Mouse (Mus musculus): ENCODE results near the gene Rsph1. TPM values are rescaled to one million over a fixed set of nuclear protein-coding genes. Genes with fewer than 3 reads are reported as not detected.

The Rsph1 gene
- polyA plus RNA-seq, 1 experiment from 2014 or later = 4.3 TPM

DNA sequence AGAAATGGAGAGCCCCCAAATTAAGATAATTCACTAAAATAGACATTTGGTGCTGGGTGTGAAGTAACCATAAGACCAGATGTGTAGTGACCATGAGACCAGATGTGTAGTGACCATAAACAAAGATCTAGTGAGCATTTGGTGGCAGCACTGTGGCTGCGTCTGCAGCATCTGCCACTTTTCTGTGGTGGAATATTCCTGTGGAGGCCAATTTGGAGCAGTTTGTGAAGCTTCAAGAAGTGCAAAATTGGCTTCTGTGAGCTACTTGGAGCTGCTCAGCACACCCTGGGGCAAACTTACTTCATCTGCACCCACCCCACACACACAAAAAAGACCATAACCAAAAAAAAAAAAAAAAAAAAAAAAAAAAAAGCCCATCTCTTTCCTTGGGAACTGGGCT, 9.2 kb downstream of the Rsph1 start:
- no peaks in the 10 kb centered on the region for H3K9me3 ChIP-seq
- DNase-seq (ENCODE audit: extremely low spot score, low spot score) = no peak
- WGBS = 86% methylated on average over 1 of the region's 1 CpGs
- peaks cover 23% of the 10 kb centered on the region for H3K4me1 ChIP-seq
- no peaks in the 10 kb centered on the region for H3K36me3 ChIP-seq (replicated peaks)
- H3K27me3 ChIP-seq (ENCODE audit: poor library complexity, severe bottlenecking) = no peaks in the 10 kb centered on the region; the same call in 1 of the 2 replicates
- H3K4me3 ChIP-seq = no peak overlapping the region
- no peak overlapping the region for H3K27ac ChIP-seq

DNA sequence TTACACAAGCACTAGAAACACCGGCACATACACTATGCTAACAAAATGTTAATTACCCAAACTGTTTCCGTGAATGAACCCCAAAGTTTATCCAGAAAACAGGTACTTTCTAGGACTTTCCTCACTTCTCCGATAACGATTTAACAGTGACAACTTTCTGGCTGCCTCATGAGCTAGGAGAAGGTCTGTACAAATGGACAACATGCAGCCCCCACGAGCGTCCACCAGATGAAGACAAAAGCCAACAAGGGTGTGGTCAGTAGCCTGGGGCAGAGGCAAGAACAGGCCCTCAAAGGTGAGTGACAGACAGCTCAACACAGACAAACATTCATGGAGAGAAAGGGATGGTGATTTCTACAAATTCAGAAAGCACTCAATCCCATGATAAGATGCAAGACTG, 9.6 kb downstream of the Rsph1 start:
- Histone ChIP-seq H3K36me3 (replicated peaks) (no peaks in the 10 kb centered on the region), H3K27me3 (ENCODE audit: poor library complexity, severe bottlenecking) (no peaks in the 10 kb centered on the region; the same call in 1 of the 2 replicates), H3K4me1 (peaks cover 23% of the 10 kb centered on the region), H3K27ac (no peak overlapping the region), H3K9me3 (no peaks in the 10 kb centered on the region), H3K4me3 (no peak overlapping the region)
- WGBS = 85% methylated on average over 6 of the region's 6 CpGs
- no peak for DNase-seq (ENCODE audit: extremely low spot score, low spot score)

DNA sequence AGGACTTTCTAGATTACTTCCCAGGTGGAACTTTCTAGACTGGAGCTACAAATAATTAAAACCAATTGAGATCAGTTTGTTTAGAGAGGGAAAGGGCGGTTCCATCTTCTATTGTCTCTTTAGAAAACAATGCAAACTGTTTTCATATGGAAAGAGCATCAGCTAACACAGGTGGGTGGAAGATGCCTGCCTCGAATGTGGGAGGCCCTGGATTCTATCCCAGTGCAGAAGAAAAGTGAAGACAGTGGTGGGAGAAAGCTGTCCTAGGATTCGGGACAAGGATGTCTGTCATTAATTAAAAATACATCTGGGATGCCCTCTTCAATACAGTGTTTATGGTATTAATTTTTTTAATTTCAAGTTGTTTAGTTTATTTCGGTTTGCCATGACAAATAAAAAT, 10.0 kb downstream of the Rsph1 start:
- Histone ChIP-seq H3K9me3 (no peaks in the 10 kb centered on the region), H3K27me3 (ENCODE audit: poor library complexity, severe bottlenecking) (no peaks in the 10 kb centered on the region; the same call in 1 of the 2 replicates), H3K27ac (no peak overlapping the region), H3K4me3 (no peak overlapping the region), H3K36me3 (replicated peaks) (no peaks in the 10 kb centered on the region), H3K4me1 (peaks cover 23% of the 10 kb centered on the region)
- WGBS = 82% methylated on average over 4 of the region's 4 CpGs
- no peak for DNase-seq (ENCODE audit: extremely low spot score, low spot score)

DNA sequence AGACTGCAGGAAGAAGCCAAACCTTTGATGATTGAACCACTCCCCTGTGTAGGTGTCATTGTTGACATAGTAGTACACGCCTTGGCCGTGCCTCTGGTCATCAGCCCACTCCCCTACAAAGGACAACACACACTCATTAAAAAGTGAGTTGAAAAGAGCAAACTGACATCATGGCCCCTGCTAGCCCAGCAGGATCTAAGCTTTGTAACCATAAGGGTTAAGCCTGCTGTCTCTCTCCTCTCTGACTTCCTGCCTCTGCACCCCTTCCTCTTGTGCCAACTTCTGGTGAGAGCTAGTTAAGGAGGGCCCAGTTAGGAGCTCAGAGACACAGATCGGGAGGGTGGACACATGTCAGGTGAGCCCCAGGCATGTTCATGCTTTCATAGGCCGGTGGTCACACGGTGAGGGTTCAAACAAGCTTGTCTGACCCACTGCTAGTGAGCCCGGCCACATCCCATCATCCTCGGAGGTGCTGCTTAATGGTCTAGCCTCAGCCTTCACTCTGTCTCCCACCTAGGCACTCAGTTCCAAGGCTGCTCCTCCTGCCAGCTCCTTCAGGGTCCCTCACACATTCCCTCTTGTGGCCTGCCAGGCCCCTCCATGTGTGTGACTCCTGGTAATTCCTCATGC, 10.7 kb downstream of the Rsph1 start:
- no peak overlapping the region for H3K4me3 ChIP-seq
- no peaks in the 10 kb centered on the region for H3K36me3 ChIP-seq (replicated peaks)
- H3K9me3 ChIP-seq = no peaks in the 10 kb centered on the region
- WGBS = 91% methylated on average over 7 of the region's 7 CpGs
- H3K27me3 ChIP-seq (ENCODE audit: poor library complexity, severe bottlenecking) = no peaks in the 10 kb centered on the region; the same call in 1 of the 2 replicates
- DNase-seq (ENCODE audit: extremely low spot score, low spot score) = no peak
- H3K4me1 ChIP-seq = peaks cover 23% of the 10 kb centered on the region
- H3K27ac ChIP-seq = no peak overlapping the region

DNA sequence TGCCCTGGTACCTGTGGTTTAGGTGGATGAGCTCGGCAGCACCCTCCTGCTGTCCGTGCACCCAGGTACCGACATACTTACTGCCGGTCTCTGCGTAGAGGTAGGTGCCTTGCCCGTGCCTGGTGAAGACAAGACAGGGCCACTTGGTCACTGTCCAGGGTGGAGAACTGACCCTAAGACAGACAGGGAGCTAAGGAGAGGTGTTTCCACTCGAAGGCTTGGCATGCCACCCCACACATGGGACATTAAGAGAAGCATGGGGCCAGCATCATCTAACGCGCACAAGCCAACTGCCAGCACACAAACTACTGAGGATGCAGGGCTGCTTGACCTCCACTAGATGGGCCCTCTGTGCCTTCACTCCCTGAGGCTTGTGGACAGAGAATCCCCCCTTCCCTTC, 11.4 kb downstream of the Rsph1 start:
- no peak overlapping the region for H3K27ac ChIP-seq
- no peaks in the 10 kb centered on the region for H3K9me3 ChIP-seq
- no peak overlapping the region for H3K4me3 ChIP-seq
- H3K4me1 ChIP-seq = peaks cover 18% of the 10 kb centered on the region
- no peaks in the 10 kb centered on the region; the same call in 1 of the 2 replicates for H3K27me3 ChIP-seq (ENCODE audit: poor library complexity, severe bottlenecking)
- DNase-seq (ENCODE audit: extremely low spot score, low spot score) = no peak
- WGBS = 89% methylated on average over 9 of the region's 9 CpGs
- H3K36me3 ChIP-seq (replicated peaks) = no peaks in the 10 kb centered on the region

DNA sequence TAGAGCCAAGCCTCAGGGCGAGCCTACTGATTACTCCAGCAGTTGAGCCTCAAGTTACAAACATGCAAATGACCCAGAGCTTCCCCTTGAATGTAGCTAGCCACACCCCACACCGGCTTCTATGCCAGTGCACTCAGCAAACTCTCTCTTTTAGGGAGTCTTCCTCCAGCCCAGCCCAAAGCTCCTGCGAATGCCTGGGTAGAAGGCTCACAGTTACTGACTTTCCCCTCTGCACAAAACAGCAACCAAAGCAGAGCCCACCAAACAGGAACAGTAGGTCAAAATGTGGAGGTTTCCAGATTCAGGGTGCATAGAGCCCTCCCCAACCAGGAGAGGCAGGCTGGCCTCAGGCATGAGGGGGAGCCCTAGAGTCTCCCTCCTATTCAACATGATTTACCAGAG, 12.0 kb downstream of the Rsph1 start:
- no peaks in the 10 kb centered on the region for H3K36me3 ChIP-seq (replicated peaks)
- H3K9me3 ChIP-seq = no peaks in the 10 kb centered on the region
- 22% methylated on average over 3 of the region's 3 CpGs for WGBS
- H3K27me3 ChIP-seq (ENCODE audit: poor library complexity, severe bottlenecking) = no peaks in the 10 kb centered on the region; the same call in 1 of the 2 replicates
- no peak overlapping the region for H3K27ac ChIP-seq
- no peak overlapping the region for H3K4me3 ChIP-seq
- peaks cover 15% of the 10 kb centered on the region for H3K4me1 ChIP-seq
- no peak for DNase-seq (ENCODE audit: extremely low spot score, low spot score)

DNA sequence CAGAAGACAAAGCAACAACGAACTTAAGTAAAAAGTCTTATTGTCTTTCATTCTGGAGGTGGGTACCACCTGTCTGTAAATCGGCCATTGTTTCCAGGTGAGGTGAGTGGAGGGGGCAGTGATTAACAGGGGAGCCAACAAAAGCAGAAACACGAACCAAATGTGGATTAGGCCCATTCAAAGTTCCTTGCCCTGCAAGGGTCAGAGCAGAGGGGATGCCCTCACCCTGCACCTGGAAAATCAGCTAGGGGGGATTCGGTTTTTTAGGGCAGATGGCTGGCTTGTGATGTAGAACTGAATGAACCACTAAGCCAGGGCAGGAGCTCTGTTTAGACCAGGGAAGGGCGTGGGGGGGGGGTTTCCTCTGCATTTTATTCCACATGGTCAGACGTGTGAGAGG, 12.8 kb downstream of the Rsph1 start:
- no peaks in the 10 kb centered on the region; the same call in 1 of the 2 replicates for H3K27me3 ChIP-seq (ENCODE audit: poor library complexity, severe bottlenecking)
- 39% methylated on average over 6 of the region's 6 CpGs for WGBS
- H3K4me3 ChIP-seq = no peak overlapping the region
- peaks cover 15% of the 10 kb centered on the region for H3K4me1 ChIP-seq
- no peaks in the 10 kb centered on the region for H3K9me3 ChIP-seq
- H3K36me3 ChIP-seq (replicated peaks) = no peaks in the 10 kb centered on the region
- no peak overlapping the region for H3K27ac ChIP-seq
- DNase-seq (ENCODE audit: extremely low spot score, low spot score) = no peak

DNA sequence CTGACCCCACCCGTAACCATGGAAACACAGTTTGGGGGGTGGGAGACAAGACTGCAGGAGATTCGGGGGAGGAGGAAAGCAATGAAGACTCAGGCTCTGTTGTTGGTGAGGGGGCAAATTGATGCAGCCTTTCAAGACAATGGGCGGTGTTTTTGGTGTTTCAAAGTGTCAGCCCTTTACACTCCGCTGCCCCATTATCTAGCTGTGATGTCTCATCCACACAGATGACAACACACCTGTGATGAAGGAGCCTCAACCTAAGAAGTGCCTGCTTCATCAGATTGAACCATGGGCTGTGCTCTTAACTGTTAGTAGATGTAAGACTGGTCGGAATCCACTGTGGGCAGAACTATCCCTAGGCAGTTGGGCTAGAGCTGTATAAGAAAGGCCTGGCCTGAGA, 13.4 kb downstream of the Rsph1 start:
- peaks cover 15% of the 10 kb centered on the region for H3K4me1 ChIP-seq
- H3K27me3 ChIP-seq (ENCODE audit: poor library complexity, severe bottlenecking) = no peaks in the 10 kb centered on the region; the same call in 1 of the 2 replicates
- H3K4me3 ChIP-seq = no peak overlapping the region
- no peaks in the 10 kb centered on the region for H3K9me3 ChIP-seq
- no peaks in the 10 kb centered on the region for H3K36me3 ChIP-seq (replicated peaks)
- WGBS = 94% methylated on average over 5 of the region's 5 CpGs
- H3K27ac ChIP-seq = no peak overlapping the region
- DNase-seq (ENCODE audit: extremely low spot score, low spot score) = no peak

DNA sequence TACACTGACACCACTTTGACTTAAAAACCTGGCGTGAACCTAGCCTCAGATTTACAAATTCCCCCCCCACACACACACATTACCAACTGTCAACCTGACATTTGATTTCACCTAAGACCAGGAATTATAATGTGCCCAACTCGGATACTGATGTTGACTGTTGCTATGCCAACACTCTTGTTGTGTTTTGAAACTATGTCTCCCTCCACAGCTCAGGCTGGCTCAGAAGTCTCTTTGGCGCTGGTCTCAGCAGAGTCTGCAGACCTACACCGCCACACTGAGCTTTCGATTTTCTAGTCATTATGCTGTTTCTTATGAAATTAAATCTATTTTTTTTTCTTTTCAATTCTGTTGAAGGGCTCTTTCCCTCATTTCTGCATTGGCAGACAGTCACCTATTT, 14.5 kb downstream of the Rsph1 start:
- H3K4me3 ChIP-seq = no peak overlapping the region

DNA sequence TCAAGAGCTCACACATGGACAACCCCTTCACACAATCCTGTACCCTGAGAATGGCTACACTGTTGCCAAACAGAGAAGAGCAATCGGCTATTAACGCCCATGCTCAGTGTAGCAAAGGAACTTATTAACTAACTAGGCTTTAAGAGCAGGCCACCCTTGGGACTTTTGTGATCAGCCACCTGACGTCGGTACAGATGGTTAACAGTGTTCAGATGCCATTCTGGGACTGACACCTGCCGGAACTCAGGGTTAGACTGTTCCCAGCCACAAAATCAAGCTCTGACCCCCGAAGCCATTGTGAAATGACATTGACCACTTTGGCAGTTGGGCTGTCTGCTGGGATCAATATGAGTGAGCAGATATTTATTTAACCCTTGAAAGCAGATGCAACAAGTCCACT, 15.8 kb downstream of the Rsph1 start:
- H3K9me3 ChIP-seq = no peaks in the 10 kb centered on the region
- no peak for DNase-seq (ENCODE audit: extremely low spot score, low spot score)
- no peak overlapping the region for H3K27ac ChIP-seq
- WGBS = 94% methylated on average over 6 of the region's 6 CpGs
- no peak overlapping the region for H3K4me3 ChIP-seq
- H3K4me1 ChIP-seq = peaks cover 15% of the 10 kb centered on the region
- H3K36me3 ChIP-seq (replicated peaks) = no peaks in the 10 kb centered on the region
- H3K27me3 ChIP-seq (ENCODE audit: poor library complexity, severe bottlenecking) = no peaks in the 10 kb centered on the region; the same call in 1 of the 2 replicates

More for the DNA sequence above, 14.5 kb downstream of the Rsph1 start:
- no peaks in the 10 kb centered on the region for H3K36me3 ChIP-seq (replicated peaks)
- DNase-seq (ENCODE audit: extremely low spot score, low spot score) = no peak
- H3K27ac ChIP-seq = no peak overlapping the region
- H3K4me1 ChIP-seq = peaks cover 15% of the 10 kb centered on the region
- no peaks in the 10 kb centered on the region for H3K9me3 ChIP-seq
- WGBS = 85% methylated on average over 5 of the region's 5 CpGs
- no peaks in the 10 kb centered on the region; the same call in 1 of the 2 replicates for H3K27me3 ChIP-seq (ENCODE audit: poor library complexity, severe bottlenecking)

DNA sequence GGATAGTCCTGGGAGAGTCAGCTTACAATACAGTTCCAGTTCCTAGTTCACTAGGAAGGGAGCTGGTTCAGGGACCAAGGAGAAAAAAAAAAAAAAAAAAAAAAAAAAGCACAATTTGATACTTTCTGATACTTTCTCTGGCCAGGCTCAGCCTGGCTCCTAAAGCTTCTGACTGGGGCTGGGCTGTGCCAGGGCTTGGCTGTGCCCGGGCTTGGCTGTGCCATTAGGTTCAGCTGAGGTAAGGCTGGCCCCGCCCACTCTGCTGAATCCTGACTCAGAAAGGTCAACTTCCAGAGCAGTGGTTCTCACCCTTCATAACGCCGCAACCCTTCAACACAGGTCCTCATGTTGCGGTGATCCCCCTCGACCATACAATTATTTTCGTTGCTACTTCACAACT, 16.8 kb downstream of the Rsph1 start:
- DNase-seq (ENCODE audit: extremely low spot score, low spot score) = no peak
- Histone ChIP-seq H3K27ac (no peak overlapping the region), H3K36me3 (replicated peaks) (no peaks in the 10 kb centered on the region), H3K4me3 (no peak overlapping the region), H3K9me3 (no peaks in the 10 kb centered on the region), H3K4me1 (peaks cover 12% of the 10 kb centered on the region), H3K27me3 (ENCODE audit: poor library complexity, severe bottlenecking) (no peaks in the 10 kb centered on the region)
- 87% methylated on average over 7 of the region's 7 CpGs for WGBS

DNA sequence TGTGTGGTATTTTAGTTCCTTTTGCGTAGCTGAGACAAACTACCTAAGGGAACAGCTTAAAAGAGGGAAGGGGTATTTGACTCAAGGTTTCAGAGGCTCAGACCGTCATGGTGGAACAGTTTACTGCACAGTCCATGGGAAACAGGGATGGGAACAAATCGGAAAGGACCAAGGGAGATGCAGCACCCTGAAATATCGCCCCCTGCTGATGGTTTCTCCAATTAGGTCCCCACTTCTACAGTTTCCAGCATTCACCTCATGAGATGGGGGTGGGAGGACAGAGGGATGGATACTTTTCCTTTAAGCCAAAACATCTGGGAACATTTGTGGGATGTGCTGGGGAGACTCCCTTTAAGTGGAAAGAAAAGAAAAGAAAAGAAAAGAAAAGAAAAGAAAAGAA, 17.4 kb downstream of the Rsph1 start:
- 71% methylated on average over 4 of the region's 4 CpGs for WGBS
- no peaks in the 10 kb centered on the region for H3K27me3 ChIP-seq (ENCODE audit: poor library complexity, severe bottlenecking)
- H3K36me3 ChIP-seq (replicated peaks) = no peaks in the 10 kb centered on the region
- H3K9me3 ChIP-seq = no peaks in the 10 kb centered on the region
- no peak for DNase-seq (ENCODE audit: extremely low spot score, low spot score)
- no peak overlapping the region for H3K27ac ChIP-seq
- no peak overlapping the region for H3K4me3 ChIP-seq
- H3K4me1 ChIP-seq = peaks cover 6% of the 10 kb centered on the region

DNA sequence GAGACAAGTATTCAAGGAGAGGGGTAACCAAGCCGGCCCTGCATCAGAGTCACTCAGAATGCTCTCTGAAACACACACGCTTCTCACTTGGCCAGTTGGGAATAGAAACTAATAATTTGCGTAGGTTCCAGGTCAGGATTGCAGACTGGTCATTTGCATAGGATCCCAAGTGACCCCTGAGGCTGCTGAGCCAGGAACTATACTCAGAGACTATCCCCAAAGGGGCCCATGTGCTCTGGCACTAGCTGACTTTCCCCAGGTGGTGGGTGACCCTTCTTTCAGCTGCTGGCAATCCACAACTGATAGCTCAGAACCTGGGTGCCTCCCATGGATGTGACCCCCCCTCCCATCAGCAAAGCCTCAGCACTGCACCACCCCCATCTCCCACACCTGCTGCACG, 18.0 kb downstream of the Rsph1 start:
- Histone ChIP-seq H3K4me3 (no peak overlapping the region), H3K4me1 (peaks cover 7% of the 10 kb centered on the region; the same call in 1 of the 2 replicates), H3K27ac (no peak overlapping the region), H3K36me3 (replicated peaks) (no peaks in the 10 kb centered on the region), H3K9me3 (no peaks in the 10 kb centered on the region), H3K27me3 (ENCODE audit: poor library complexity, severe bottlenecking) (no peaks in the 10 kb centered on the region)
- no peak for DNase-seq (ENCODE audit: extremely low spot score, low spot score)
- WGBS = 86% methylated on average over 4 of the region's 4 CpGs
